Mouse (Mus musculus) kidney, adult 8-10 months (tissue): ENCODE measurements around the gene Ndufa6.
A peak's percentile ranks its signal among the peaks of the same experiment; 100 is the strongest.
"Not testable (repeated sequence)": the region's sequence is repeated elsewhere in the genome, so short reads cannot be mapped to it uniquely, and the experiment has no call there.

Experiments used
- DNase-seq, 2 experiments: peaks; one replicate each; pipeline ENCODE4 v3.0.0; 2022

The Ndufa6 gene

GRCm38 (mm10) chr15:82354126-82354945, at the start of gene Ndufa6:
Ndufa6 (minus strand) TSS chr15:82354322.
- peak; percentile 96 to 97 for DNase-seq

DNA sequence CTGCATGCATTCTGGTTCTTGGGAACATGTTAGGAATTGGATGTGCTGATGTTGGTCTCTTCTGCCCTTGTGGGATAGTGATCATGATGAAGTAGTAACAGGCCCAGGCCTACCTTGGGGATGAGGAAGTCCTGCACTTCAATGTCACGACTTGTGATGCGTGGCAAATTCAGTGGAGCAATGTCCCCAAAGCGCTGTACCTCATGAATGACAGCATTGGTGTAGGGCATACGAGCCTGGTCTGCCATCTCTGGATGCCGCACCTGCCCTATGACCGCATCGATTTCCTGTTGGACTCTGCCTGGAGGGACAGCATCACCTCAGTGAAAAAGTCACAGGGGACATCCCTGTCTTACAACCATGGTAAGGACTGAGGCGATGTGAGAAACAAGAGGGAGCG, 49.5 kb upstream of the Ndufa6 start:
- no peak for DNase-seq

DNA sequence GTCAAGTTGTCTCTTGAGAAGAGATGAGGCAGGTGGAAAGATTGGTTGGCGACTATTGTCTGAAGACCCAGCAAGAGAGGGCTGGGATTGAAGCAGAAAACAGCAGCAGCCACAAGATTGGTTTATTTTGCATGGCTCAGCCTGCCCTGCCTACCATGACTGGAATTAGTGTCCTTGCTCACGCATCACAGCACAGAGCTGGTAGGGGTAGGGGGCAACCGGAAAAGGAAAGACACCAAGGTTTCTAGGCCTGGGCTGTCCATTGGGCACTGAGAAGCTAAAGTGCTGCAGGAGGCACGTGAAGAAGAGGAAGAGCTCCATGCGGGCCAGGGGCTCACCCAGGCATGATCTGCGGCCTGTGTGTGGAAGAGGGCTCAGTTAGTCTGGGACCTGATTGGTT, 48.6 kb upstream of the Ndufa6 start:
- DNase-seq, result no peak

- no peak for DNase-seq
Measured at GRCm38 (mm10) chr15:82402106-82402505, 48.0 kb upstream of the Ndufa6 start.

GRCm38 (mm10) chr15:82401516-82401915, 47.4 kb upstream of the Ndufa6 start:
- DNase-seq, result no peak

- DNase-seq, result not testable (repeated sequence)
Measured at GRCm38 (mm10) chr15:82395955-82396354, 41.8 kb upstream of the Ndufa6 start.

- not testable (repeated sequence) for DNase-seq
Measured at GRCm38 (mm10) chr15:82393922-82394321, 39.8 kb upstream of the Ndufa6 start, which contains the start of gene Cyp2d11. Cyp2d11 (minus strand) TSS chr15:82394022.

DNA sequence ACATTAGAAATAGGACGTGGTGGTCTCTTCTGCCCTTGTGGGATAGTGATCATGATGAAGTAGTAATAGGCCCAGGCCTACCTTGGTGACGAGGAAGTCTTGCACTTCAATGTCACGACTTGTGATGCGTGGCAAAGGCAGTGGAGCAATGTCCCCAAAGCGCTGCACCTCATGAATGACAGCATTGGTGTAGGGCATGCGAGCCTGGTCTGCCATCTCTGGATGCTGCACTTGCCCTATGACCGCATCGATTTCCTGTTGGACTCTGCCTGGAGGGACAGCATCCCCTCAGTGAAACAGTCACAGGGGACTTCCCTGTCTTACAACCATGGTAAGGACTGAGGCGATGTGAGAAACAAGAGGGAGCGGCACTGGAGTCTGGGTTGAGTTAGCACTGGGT, 35.8 kb upstream of the Ndufa6 start:
- not testable (repeated sequence) for DNase-seq

DNA sequence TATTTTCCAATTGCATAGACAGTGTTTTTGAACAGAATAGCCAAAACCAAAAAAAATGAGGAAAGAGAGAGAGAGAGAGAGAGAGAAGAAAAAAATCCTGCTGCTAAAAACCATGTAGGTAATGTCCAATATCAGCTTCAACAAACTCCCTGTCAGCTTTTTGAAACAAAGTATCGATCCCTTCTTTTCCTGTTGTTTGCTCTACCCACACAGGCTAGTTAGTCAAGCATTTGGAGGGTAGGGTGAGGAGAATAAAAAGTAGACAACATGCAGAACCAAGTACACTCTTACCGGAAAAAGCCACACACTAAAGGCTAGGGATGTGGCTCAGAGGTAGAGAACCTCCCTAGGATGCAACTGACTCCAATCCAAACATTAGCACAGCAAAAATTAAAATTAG, 31.6 kb upstream of the Ndufa6 start:
- DNase-seq, result no peak

- DNase-seq, result no peak
Measured at GRCm38 (mm10) chr15:82382441-82382840, 28.3 kb upstream of the Ndufa6 start.

GRCm38 (mm10) chr15:82380714-82381062, 26.6 kb upstream of the Ndufa6 start:
- no peak for DNase-seq

- peak; percentile 68 to 72 for DNase-seq
Measured at GRCm38 (mm10) chr15:82379871-82380713, 26.0 kb upstream of the Ndufa6 start, which contains the start of gene Cyp2d22. Cyp2d22 (minus strand) TSS chr15:82380260.

GRCm38 (mm10) chr15:82379511-82379870, 25.4 kb upstream of the Ndufa6 start:
- peak in 1 of 2 experiments; percentile 45 for DNase-seq

DNA sequence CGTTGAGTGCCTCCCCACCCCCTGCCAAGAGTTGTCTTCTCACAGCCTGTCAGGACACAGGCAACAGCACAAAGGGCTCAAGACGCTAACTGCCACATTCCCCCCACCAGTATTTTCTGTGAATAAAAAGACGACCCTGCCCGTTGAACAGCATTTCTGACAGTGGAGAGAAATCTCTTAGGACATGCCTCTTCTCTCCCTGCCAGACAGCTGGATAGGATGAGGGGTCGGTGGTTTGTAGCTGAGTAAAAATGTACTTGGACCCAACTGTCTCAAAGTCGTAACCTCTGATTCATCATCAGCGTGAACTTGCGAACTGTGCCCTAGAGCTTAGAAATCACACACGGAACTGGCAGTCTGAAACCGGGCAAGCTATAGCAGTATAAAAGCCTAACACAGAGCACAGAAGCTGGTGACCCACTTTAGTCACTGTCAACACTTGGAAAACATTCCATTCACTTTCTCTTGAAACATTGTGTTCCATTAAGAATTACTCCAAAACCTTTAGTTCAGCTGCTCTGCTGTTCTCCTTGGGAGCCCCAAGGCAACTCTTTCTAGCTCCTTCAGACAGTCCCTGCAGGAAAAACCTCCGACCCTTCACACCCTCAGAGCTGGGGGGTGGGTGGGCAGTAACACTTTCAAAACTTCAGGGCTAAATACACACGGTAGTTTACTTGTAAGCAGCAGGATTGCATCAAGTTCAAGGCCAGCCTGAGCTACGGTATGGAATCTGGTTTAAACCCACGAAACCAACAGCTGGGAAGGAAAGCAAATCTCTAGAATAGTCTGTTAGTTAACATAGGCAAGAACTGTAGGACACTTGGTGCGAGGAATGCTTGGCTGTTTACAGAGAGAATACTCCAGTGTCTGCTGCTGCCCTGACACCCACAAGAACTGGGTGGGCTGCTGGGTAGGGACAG, 24.4 kb upstream of the Ndufa6 start:
- no peak for DNase-seq

DNA sequence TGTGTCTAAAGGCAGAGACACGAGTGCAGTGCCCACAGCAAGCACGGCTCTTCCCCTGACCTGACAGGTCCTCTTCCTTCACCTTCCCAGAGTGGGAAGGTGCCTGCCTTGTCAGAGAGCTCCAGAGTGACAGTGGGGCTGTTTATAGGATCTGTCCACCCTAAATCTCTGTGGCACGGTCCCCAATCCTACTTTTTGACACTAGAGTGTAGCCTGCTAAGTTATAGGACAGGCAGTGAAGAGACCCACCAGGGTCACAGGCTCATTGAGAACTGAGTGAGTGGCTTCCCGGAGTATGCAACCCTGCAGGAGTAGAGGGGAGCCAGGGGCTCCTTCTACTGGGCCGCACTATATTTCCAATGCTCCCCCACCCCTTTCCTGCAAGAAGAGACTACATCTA, 23.6 kb upstream of the Ndufa6 start:
- no peak for DNase-seq

DNA sequence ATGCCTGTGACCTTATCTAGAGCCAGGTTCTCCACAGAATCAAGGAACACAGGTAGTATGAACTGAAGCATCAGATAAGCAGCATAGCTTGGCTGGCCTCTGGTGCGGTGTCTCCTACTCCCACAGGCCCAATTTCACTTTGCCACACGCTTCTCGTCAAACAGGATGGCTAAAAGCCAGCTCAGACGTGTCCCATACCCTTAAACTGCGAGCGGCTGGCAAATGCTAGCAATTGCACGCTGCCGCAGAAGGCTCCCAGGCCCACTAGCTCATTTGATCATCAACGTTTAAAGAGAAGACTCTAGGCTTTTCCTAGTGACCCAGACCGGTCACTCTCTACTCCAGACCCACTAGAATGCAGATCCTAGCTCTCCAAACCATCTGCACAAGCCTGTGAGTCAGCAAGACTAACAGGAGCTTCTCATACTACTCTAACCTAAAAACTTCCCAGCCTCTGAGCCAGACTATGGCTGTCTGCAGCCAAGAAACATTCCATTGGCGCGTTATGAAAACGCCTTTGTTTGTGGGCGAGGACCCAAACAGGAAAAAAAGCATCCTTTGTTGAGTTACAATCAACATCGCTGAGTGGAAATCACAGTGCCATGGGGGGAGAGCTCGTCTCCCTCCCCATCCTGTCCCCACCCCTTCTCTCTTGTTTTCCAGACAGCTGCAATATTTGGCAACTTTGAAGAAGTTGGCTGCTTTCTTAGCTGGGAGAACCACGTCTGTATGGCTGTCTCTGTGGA, 22.4 kb upstream of the Ndufa6 start:
- peak; percentile 51 to 68 for DNase-seq

GRCm38 (mm10) chr15:82375855-82376254, 21.7 kb upstream of the Ndufa6 start:
- no peak for DNase-seq

DNA sequence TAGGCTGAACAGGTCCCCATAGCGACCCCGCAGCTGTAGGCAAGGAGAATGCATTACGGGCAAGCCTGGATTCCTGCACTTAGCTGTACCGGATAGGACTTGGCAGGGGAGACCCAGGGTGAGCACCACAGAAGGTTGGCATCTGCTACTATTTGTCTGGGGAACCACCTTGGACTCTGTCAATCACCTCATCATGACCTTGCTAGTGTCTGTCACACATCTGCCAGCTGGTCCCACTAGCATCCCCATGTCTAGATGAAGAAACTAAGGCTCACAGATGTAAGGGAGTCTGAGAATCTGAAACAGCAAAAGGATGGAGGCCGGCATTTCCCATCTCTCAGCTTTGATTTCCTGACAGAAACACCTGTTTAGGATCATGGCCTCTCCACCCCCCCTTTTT, 20.3 kb upstream of the Ndufa6 start:
- no peak for DNase-seq

DNA sequence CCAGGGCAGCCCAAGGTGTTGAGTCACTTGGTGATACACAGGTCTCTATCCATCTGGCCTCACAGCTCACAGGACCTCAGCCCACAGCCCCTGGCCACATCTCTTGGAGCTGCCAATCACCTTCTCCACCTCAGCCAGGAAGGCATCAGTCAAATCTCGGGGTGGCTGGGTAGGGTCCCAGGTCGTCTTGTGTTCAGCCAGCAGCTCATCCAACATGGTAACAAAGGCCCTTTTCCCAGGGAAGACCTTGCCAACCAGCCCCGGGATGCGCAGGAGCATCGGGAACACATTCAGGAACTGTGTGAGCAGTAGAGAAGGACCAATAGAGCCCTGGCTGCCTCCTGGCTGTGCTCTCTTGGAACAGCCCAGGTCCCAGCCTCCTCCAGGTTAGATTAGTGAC, 18.9 kb upstream of the Ndufa6 start:
- DNase-seq, result no peak

DNA sequence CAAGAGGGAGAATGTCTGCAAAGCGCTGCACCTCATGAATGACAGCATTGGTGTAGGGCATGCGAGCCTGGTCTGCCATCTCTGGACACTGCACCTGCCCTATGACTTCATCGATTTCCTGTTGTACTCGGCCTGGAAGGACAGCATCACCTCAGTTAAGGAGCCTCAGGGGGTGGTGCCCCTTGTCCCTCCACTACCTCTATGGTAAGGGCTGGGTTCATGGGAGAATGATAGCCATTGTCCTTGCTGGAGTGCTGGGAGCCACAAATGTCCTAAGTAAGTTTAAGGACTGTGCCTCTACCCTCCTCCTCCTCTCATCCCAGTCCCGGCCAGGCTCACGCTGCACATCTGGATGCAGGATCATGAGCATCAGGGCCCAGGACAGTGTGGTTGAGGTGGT, 18.3 kb upstream of the Ndufa6 start:
- DNase-seq, result no peak

GRCm38 (mm10) chr15:82368851-82369250, 14.7 kb upstream of the Ndufa6 start:
- peak in 1 of 2 experiments; percentile 0 for DNase-seq

DNA sequence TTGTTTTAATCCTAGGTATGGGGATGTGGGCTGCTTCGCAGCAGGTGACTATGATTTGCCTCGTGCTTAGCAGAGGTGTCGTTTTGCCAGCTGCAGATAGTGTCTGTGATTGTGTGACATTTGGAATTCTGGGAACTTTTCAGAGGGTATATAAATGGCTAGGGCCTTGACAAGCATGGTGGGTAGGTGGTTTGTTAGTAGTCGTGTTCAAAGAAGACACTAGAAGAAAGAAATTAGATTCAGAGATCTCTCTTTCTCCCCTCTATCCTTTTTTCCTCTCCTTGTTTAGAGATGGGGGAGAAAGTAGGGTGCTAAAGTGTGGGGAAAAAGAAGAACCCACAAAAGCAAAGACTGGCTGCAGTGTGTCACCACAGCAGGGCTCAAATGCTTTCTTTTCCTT, 14.0 kb upstream of the Ndufa6 start:
- peak in 1 of 2 experiments; percentile 0 for DNase-seq
